In the genomic region with DNA sequence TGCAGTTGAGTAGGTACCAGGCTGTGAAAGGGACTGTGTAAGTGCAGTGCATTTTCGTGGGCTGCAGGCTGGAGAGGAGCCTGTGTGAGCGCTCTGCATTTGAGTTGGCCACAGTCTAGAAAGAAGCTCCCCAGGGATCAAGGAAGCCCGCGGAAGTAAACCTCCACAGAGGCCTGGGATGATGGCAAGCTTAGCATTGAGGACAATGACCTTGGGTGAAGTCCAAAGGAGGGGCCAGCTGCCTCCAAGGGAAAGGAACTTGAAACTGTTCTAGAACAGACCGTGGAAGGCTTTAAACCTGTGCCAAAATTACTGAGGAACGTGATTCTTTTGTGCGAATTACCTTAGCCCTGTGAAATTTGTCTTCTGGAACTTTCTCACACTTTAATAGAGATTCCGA, we compare ENCODE assay signal across 11 mouse cellular contexts. TPM values are rescaled to one million over a fixed set of nuclear protein-coding genes. Genes with fewer than 3 reads are reported as not detected.
DNase-seq lines count a peak whose midpoint lies in the region; TF ChIP-seq lines count a peak whose summit lies in the region.
"Had no signal": no experiment of that assay in that cellular context is flagged by ENCODE, and none has a peak within 500 bp of the region (broad histone marks: within the 10 kb centered on the region; RNA-seq: fewer than 3 reads in every experiment).

No protein-coding gene starts in this region.

- intact Hi-C loops in left cerebral cortex, postnatal 10 days (cut with DNase I) = no loop called here
- intact Hi-C loops in gastrocnemius, adult 2 months (cut with DNase I) = no loop called here

- no peak for TF ChIP-seq CTCF in gastrocnemius, adult 2 months (IDR thresholded peaks at IDR 0.05)

- peak; percentile 5 to 85 for DNase-seq in left cerebral cortex, postnatal 10 days (ENCODE audit: extremely low spot score in 1 of 2, low spot score in 2 of 2)
- DNase-seq in left cerebral cortex, adult 8-10 months (ENCODE audit: low spot score in 2 of 2) = no peak
- peak; percentile 53 for DNase-seq in adrenal gland, adult 8-10 months
- DNase-seq in gastrocnemius, adult 2 months = peak; percentile 39
- peak; percentile 82 for DNase-seq in kidney, adult 9 months
- no peak for DNase-seq in urinary bladder, postnatal 10 days (ENCODE audit: low spot score)
- no peak for DNase-seq in layer of hippocampus, adult 11-12 months (ENCODE audit: low spot score)
- DNase-seq in cerebellum, adult 11 months = no peak

- H3K27ac ChIP-seq in gastrocnemius, adult 2 months = no peak overlapping the region
- H3K27ac ChIP-seq: heart, embryonic 15.5 days; macrophage; neural tube, embryonic 13.5 days had no signal

- H3K4me3 ChIP-seq in gastrocnemius, adult 2 months = 0 out of 2 replicates have a peak overlapping the region, but pooled peaks have one; percentile 13
- H3K4me3 ChIP-seq: heart, embryonic 15.5 days; neural tube, embryonic 13.5 days had no signal

RNA-seq across cellular contexts. Expression of a gene that starts 54.9 kb away (rescaled TPM):
- 1 to 10 TPM; 8.4 to 9.1 TPM for total RNA-seq in left cerebral cortex, postnatal 10 days (2021)
- total RNA-seq in left cerebral cortex, adult 8-10 months (2022) = 10 to 100 TPM in 1 of 4 experiments, 1 to 10 TPM in 3; 7.7 to 10.1 (median 9.5) TPM
- total RNA-seq in adrenal gland, adult 8-10 months (2022) = 100 to 1,000 TPM; 247 to 481 (median 339) TPM
- 1 to 10 TPM; 4.4 to 5.7 TPM for total RNA-seq in gastrocnemius, adult 2 months (2021)

Comparison
In these comparisons a context has a peak if more than half of its experiments do, and no peak if none do; other contexts are left out.
1. DNase-seq: peak in left cerebral cortex, postnatal 10 days (2 of 2), adrenal gland, adult 8-10 months (single experiment), gastrocnemius, adult 2 months (single experiment) and kidney, adult 9 months (single experiment); none in left cerebral cortex, adult 8-10 months (0 of 2), urinary bladder, postnatal 10 days (single experiment), layer of hippocampus, adult 11-12 months (single experiment) and cerebellum, adult 11 months (single experiment).
2. RNA of a gene that starts 54.9 kb away (total RNA-seq): 247 to 481 TPM in adrenal gland, adult 8-10 months; 7.7 to 10.1 TPM in left cerebral cortex, adult 8-10 months, 8.4 to 9.1 TPM in left cerebral cortex, postnatal 10 days and 4.4 to 5.7 TPM in gastrocnemius, adult 2 months; every median in the first group is over 10 times any median in the second.